Mouse (Mus musculus) thymus, adult 2 months (tissue): ENCODE measurements around the gene Slc43a2. TPM values are rescaled to one million over a fixed set of nuclear protein-coding genes. Genes with fewer than 3 reads are reported as not detected.

Experiments
- DNase-seq: peaks from one replicate; pipeline ENCODE4 v3.0.0; 2021
- H3K27ac ChIP-seq: fragments of 200-500 bp; 2 replicates; pipeline ENCODE4 v1.5.1; 2012; ENCODE audit warnings: low read length, control low read depth; ENCODE audit not compliant: control insufficient read depth, insufficient read depth
- H3K27me3 ChIP-seq: fragments of 200-500 bp; 2 replicates; pipeline ENCODE4 v1.6.1; 2012; ENCODE audit warnings: mild to moderate bottlenecking, low read length, moderate library complexity, mixed read lengths; ENCODE audit not compliant: control insufficient read depth, insufficient read depth
- H3K36me3 ChIP-seq: fragments of 200-500 bp; 2 replicates; pipeline ENCODE4 v1.6.1; 2012; ENCODE audit warnings: mild to moderate bottlenecking, low read length, moderate library complexity; ENCODE audit not compliant: control insufficient read depth, insufficient read depth
- H3K4me1 ChIP-seq: fragments of 200-500 bp; replicated peaks from 2 replicates; pipeline ENCODE4 v1.6.1; 2012; ENCODE audit warnings: low read length; ENCODE audit not compliant: control insufficient read depth, insufficient read depth
- H3K4me3 ChIP-seq: fragments of 200-500 bp; 2 replicates; pipeline ENCODE4 v1.5.1; 2012; ENCODE audit warnings: mild to moderate bottlenecking, low read length, control low read depth, moderate library complexity; ENCODE audit not compliant: control insufficient read depth, insufficient read depth
- CTCF ChIP-seq: fragments of 200-500 bp; IDR thresholded peaks from 2 replicates; pipeline ENCODE4 v1.5.1; 2012; ENCODE audit warnings: mild to moderate bottlenecking, control low read depth, low read length, moderate library complexity, borderline replicate concordance; ENCODE audit not compliant: control insufficient read depth, poor library complexity, insufficient read depth; ENCODE audit errors: extremely low read depth
- POLR2A ChIP-seq: fragments of 200-500 bp; IDR thresholded peaks from 2 replicates; pipeline ENCODE4 v1.6.1; 2012; ENCODE audit warnings: mild to moderate bottlenecking, low read length, control low read depth, moderate library complexity; ENCODE audit not compliant: control insufficient read depth, poor library complexity, insufficient read depth; ENCODE audit errors: extremely low read depth
- WGBS: fragments of 180-500 bp; shearing (Covaris S2); methylation state at CpG from one replicate; pipeline ENCODE4 v1.1.7; 2018; 5-methylcytosine and 5-hydroxymethylcytosine counted together
- polyA plus RNA-seq: library from polyadenylated mRNA; depleted of rRNA; stranded (reverse); fragments of >200 nt; gene quantifications from 2 replicates; pipeline ENCODE4 v1.2.3, GENCODE M21; 2012

The Slc43a2 gene
- polyA plus RNA-seq, 1 experiment, result 207 TPM

DNA sequence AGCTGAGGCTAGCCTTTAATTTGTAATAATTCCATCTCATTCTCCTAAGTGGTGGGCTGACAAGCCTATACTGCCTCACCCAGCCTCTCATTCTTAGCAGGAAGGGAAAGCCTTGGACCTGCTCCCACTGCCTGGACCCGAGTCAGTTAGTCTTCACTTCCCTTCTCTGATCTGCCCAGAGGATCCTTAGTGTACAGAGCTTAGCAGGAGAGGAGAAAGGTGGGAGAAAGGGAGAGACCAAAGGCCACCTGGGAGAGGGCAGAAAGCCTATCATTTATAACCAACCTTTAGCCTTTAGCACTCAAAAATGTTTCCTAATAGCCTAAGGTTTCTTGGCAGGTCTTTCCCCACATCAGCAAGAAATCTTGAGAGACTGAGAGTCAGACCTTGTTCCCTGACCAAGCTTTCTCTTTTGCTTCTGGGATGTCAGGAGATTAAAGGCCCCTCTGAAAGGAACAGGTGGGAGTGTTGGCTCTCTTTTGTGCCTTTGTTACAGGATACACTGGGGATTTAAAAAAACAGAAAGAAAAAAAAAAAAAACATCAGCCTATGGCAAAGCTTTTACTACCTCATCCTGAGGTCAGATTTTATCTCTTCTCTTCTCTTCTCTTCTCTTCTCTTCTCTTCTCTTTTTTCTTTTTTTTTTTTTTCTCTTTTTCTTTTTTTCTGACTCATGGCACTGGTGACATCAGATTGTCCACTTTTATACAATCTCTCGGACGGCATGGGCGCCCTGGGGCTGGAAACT lies 3.0 kb downstream of the Slc43a2 start:
- no peaks in the 10 kb centered on the region for H3K36me3 ChIP-seq
- H3K4me3 ChIP-seq, result peak overlapping the region; percentile 34
- whole genome bisulfite sequencing, result 33% methylated on average over 4 of the region's 4 CpGs
- DNase-seq, result no peak
- peak overlapping the region; percentile 97 for H3K27ac ChIP-seq
- H3K4me1 ChIP-seq, result peaks cover 48% of the 10 kb centered on the region
- no peaks in the 10 kb centered on the region for H3K27me3 ChIP-seq
- no peak for TF ChIP-seq POLR2A
- no peak for TF ChIP-seq CTCF

DNA sequence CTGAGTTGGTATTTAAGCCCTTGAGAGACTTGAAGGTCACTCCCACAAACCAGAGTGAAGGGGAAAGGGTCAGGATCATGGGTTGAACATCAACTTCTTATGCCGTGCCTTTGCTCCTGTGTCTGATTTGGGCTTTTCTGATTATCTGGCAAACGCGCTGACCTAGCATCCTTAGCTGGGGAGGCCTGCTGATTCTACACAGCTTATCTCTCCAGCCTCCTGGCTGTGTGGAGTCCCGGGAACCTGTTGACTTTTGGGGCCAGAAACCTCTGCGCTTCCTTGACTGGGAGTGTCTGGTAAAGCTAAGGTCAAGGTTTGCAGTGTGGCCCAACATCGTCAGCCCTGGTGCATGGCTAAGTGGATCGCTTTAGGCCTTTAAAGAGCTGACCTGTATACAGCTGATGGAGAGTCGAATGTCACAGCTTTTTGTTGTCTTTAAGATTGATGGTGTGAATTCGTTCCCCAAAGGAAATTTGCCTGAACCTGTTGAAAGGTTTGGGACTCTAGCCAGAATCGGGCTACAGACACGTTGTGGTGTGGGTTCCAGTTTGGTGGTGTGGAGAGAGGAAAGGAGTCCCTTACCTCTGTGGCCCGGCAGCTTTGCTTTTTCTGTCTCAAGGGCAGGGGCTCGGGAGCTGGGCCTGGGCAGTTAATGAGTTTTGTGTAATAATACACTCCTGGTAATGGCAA lies 3.8 kb downstream of the Slc43a2 start:
- TF ChIP-seq POLR2A (no peak), CTCF (no peak)
- Histone ChIP-seq H3K36me3 (no peaks in the 10 kb centered on the region), H3K27ac (peak overlapping the region; percentile 55), H3K27me3 (no peaks in the 10 kb centered on the region), H3K4me3 (peak overlapping the region; percentile 34), H3K4me1 (peaks cover 51% of the 10 kb centered on the region)
- WGBS, result 64% methylated on average over 13 of the region's 13 CpGs
- DNase-seq, result no peak

DNA sequence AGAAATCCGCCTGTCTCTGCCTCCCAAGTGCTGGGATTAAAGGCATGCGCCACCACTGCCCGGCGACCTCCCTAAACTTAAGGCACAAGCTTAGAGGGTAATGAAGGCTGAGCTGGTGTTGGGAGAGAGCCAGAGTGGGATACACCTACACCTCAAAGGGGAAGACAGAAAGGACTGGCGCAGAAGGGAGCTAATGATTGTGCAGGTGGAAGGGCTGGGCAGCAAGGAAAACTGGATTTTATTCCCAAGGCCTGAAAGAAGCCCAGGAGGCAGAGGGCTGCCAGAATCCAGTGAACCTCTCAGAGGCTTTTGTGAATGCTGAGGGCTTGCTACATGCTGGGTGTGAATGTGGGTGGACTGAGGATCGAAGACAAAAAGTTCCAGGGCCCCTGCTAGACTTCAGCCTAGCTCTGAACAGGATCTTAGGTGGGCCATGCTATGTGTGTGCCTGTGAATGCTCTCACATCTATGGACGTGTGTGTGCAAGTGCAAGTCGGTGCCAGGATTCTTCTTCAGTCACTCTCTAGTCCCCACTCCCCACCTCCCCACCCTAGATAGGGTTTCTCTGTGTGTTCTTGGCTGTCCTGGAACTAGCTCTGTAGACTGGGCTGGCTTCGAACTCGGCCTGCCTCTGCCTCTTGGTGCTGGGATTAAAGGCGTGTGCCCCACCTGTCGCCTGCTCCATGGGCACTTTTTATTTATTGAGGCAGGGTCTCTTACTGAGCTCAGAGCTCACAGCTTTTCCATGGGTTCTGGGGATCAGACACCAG lies 4.9 kb downstream of the Slc43a2 start:
- TF ChIP-seq POLR2A, result no peak
- no peak for TF ChIP-seq CTCF
- H3K4me3 ChIP-seq, result peak overlapping the region; percentile 10
- peak; percentile 26 for DNase-seq
- 93% methylated on average over 12 of the region's 12 CpGs for WGBS
- H3K4me1 ChIP-seq, result peaks cover 63% of the 10 kb centered on the region
- no peaks in the 10 kb centered on the region for H3K27me3 ChIP-seq
- H3K36me3 ChIP-seq, result no peaks in the 10 kb centered on the region
- peak overlapping the region; percentile 96 for H3K27ac ChIP-seq

DNA sequence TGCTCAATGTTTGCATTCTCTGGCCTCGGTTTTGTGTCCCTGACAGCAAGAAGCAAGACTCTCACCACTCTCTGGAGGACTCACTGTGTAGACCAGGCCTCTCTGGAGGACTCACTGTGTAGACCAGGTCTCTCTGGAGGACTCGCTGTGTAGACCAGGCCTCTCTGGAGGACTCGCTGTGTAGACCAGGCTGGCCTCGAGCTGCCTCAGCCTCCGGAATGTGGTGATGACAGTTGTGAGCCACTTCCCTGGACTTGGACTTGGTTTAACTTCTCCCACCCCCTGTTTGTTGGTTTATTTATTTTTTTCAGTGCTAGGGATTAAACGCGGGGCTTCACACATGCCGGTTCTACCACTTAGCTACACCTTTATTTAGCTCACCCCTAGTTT lies 5.5 kb downstream of the Slc43a2 start:
- H3K4me1 ChIP-seq, result peaks cover 69% of the 10 kb centered on the region
- H3K36me3 ChIP-seq, result no peaks in the 10 kb centered on the region
- no peaks in the 10 kb centered on the region for H3K27me3 ChIP-seq
- H3K27ac ChIP-seq, result peak overlapping the region; percentile 96
- DNase-seq, result peak; percentile 25
- 81% methylated on average over 8 of the region's 8 CpGs for WGBS
- TF ChIP-seq POLR2A, result no peak
- TF ChIP-seq CTCF, result no peak
- H3K4me3 ChIP-seq, result peak overlapping the region; percentile 10

DNA sequence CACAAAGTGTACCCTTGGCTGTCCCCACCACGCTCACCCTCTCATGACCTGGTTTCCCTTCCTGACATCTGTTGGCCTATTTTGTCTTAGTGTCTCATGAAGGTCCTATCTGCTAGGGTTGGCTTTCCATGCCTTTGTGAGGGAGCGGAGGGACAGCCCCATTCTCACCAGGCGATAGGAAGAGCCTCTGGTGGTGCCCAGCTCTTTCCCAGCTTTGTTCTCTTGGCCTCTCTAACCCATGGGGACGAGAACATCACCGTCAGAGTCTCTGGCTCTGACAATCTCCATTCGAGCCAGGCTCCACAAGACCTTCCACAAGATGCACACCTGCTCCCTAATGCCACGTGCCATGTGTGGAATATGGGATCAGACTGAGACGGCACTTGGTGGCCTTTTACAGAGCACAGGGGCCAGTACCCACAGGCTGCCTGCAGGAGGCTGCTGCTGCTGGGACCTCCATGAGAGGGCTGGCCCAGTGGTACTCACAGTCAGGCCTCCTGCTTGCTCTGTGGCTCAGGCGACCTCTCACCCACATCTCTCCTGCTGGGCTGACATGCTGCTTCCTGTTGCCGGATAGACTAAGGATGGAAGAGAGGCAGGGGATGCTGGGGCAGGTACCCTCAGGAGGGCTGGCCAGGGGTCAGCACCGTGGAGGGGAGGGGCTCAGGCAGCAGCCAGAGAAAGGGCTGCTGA lies 6.1 kb downstream of the Slc43a2 start:
- H3K4me3 ChIP-seq, result peak overlapping the region; percentile 32
- peak; percentile 13; the same call in 1 of the 2 replicates for TF ChIP-seq POLR2A
- 0 out of 2 replicates have a peak, but pooled peaks have one; percentile 44 for TF ChIP-seq CTCF
- peaks cover 75% of the 10 kb centered on the region for H3K4me1 ChIP-seq

DNA sequence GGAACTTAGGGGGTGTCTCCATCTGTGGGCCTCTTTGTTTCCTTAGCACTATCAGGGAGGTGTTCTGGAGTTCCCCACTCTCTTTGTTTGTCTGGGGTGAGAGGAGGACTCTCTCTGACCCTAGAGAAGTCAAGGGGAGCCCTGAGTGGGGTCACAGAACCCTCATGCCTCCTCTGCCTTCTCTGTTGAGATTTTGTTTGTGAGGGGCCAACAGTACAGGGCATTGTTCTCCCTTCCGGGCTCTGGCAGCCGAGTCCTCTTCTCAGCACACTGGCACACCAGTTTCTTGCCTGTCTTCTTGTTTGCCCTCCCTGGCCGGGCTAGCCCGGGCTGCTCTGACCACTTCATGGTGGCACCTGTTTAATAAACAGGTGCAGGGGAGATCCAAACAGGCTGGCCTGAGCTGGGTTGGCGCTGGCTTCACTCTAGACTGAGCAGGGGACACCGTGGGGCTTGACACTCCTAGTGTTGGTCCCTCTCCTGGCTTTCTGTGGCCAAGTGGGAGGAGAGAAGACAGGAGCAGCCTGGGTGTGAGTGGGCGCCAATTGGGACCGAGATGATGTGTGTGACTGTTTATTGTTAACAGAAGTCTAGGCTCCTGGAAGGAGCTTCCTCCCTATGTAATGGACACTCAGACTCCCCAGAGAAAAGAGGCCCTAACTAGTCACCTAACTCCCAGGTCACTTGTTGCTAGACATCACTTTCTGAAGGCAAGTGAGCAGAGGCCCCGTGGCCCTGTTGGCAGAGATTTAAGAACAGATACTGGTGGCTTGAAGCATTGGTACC lies 6.9 kb downstream of the Slc43a2 start:
- Histone ChIP-seq H3K36me3 (peaks cover 7% of the 10 kb centered on the region; the same call in 1 of the 2 replicates), H3K4me1 (peaks cover 79% of the 10 kb centered on the region), H3K27me3 (no peaks in the 10 kb centered on the region), H3K27ac (peak overlapping the region; percentile 96), H3K4me3 (peak overlapping the region; percentile 32)
- peak; percentile 36 for DNase-seq
- peak; percentile 2; the same call in 1 of the 2 replicates for TF ChIP-seq POLR2A
- no peak for TF ChIP-seq CTCF
- WGBS, result 67% methylated on average over 9 of the region's 9 CpGs

More for the DNA sequence above, 6.1 kb downstream of the Slc43a2 start:
- Histone ChIP-seq H3K36me3 (no peaks in the 10 kb centered on the region), H3K27me3 (no peaks in the 10 kb centered on the region), H3K27ac (peak overlapping the region; percentile 96)
- 34% methylated on average over 11 of the region's 11 CpGs for whole genome bisulfite sequencing
- peak; percentile 65 for DNase-seq
